Mouse (Mus musculus): Measurements from ENCODE around the gene Dnaja3.

- TF ChIP-seq CTCF (IDR thresholded peaks at IDR 0.05; ENCODE audit: extremely low read depth, insufficient read length, insufficient replicate concordance, low read depth, low read length), result no peak
- no peak for TF ChIP-seq POLR2A (IDR thresholded peaks at IDR 0.05; ENCODE audit: low read depth, low read length)
Measured at GRCm38 (mm10) chr16:4646831-4647230, 7.0 kb downstream of the Dnaja3 start.

Data from small intestine, adult 2 months (tissue).